Comparison of ENCODE assay signal across 33 mouse cellular contexts in genomic region chr2:148488885-148489284, GRCm38 (mm10). TPM values are rescaled to one million over a fixed set of nuclear protein-coding genes. Genes with fewer than 3 reads are reported as not detected.
DNase-seq lines count a peak whose midpoint lies in the region; ATAC-seq lines count a peak whose summit lies in the region.
"Had no signal": no experiment of that assay in that cellular context is flagged by ENCODE, and none has a peak within 500 bp of the region (broad histone marks: within the 10 kb centered on the region; RNA-seq: fewer than 3 reads in every experiment).

No protein-coding gene starts in this region.

- H3K4me3 ChIP-seq in midbrain, embryonic 10.5 days, result no peak overlapping the region
- H3K4me3 ChIP-seq: embryonic facial prominence, embryonic 13.5 days; forebrain, embryonic 10.5 days; forebrain, embryonic 15.5 days; heart, embryonic 15.5 days; hindbrain, embryonic 12.5 days; intestine, embryonic 15.5 days; limb, embryonic 10.5 days; limb, embryonic 15.5 days; midbrain, embryonic 15.5 days; neural tube, embryonic 13.5 days had no signal

- 91% methylated on average over 2 of the region's 2 CpGs for WGBS in midbrain, embryonic 10.5 days

- H3K36me3 ChIP-seq in midbrain, embryonic 10.5 days, result no peaks in the 10 kb centered on the region
- H3K36me3 ChIP-seq: embryonic facial prominence, embryonic 13.5 days; forebrain, embryonic 10.5 days; forebrain, embryonic 15.5 days; heart, embryonic 15.5 days; hindbrain, embryonic 12.5 days; intestine, embryonic 15.5 days; limb, embryonic 10.5 days; limb, embryonic 15.5 days; midbrain, embryonic 15.5 days; neural tube, embryonic 13.5 days had no signal

- no peaks in the 10 kb centered on the region for H3K9me3 ChIP-seq in midbrain, embryonic 10.5 days (replicated peaks)
- H3K9me3 ChIP-seq: embryonic facial prominence, embryonic 13.5 days; forebrain, embryonic 10.5 days; forebrain, embryonic 15.5 days; heart, embryonic 15.5 days; hindbrain, embryonic 12.5 days; intestine, embryonic 15.5 days; limb, embryonic 10.5 days; limb, embryonic 15.5 days; midbrain, embryonic 15.5 days; neural tube, embryonic 13.5 days had no signal

- peak; percentile 66 for ATAC-seq in granulocyte monocyte progenitor cell, adult 5-6 weeks (replicated peaks; ENCODE audit: poor library complexity, severe bottlenecking)
- ATAC-seq: activated CD4-positive, CD25-positive, alpha-beta regulatory T cell, adult 4 months; forebrain, embryonic 15.5 days; hindbrain, postnatal 0 days; intestine, embryonic 15.5 days; midbrain, embryonic 15.5 days had no signal

- H3K27ac ChIP-seq in midbrain, embryonic 10.5 days (replicated peaks), result no peak overlapping the region
- H3K27ac ChIP-seq: embryonic facial prominence, embryonic 13.5 days; forebrain, embryonic 10.5 days; forebrain, embryonic 15.5 days; heart, embryonic 15.5 days; hindbrain, embryonic 12.5 days; hindbrain, postnatal 0 days; intestine, embryonic 15.5 days; kidney, postnatal 0 days; limb, embryonic 10.5 days; limb, embryonic 15.5 days; liver, embryonic 14.5 days; midbrain, embryonic 15.5 days; neural tube, embryonic 13.5 days had no signal

- H3K27me3 ChIP-seq in midbrain, embryonic 10.5 days (ENCODE audit: low read depth, poor library complexity, severe bottlenecking), result no peaks in the 10 kb centered on the region
- H3K27me3 ChIP-seq: CH12.LX; embryonic facial prominence, embryonic 13.5 days; forebrain, embryonic 15.5 days; heart, embryonic 15.5 days; hindbrain, embryonic 12.5 days; intestine, embryonic 15.5 days; limb, embryonic 15.5 days; midbrain, embryonic 15.5 days; neural tube, embryonic 13.5 days had no signal

- DNase-seq in spleen, postnatal 36 days (ENCODE audit: low spot score in 2 of 2), result peak; percentile 7 to 15
- no peak for DNase-seq in spleen, postnatal 4 days (ENCODE audit: low spot score in 2 of 2)
- peak; percentile 27 to 41 for DNase-seq in monocyte, adult 2 months (ENCODE audit: low read depth in 1 of 2, low spot score in 2 of 2)
- no peak for DNase-seq in midbrain, embryonic 10.5 days (ENCODE audit: low spot score)
- no peak for DNase-seq in thymus, postnatal 4 days
- DNase-seq in adrenal gland, postnatal 4 days (ENCODE audit: low spot score in 2 of 2), result no peak
- DNase-seq: adrenal gland, adult 2 months; adrenal gland, postnatal 36 days; cerebellum, adult 11 months; cerebellum, adult 9-10 months; cerebellum, postnatal 36 days; gastrocnemius, postnatal 36 days; kidney, adult 2 months; layer of hippocampus, adult 9-11 months; lung, embryonic 14.5 days; lung, postnatal 14 days; spleen, adult 18-20 months had no signal

- no peaks in the 10 kb centered on the region for H3K4me1 ChIP-seq in midbrain, embryonic 10.5 days
- H3K4me1 ChIP-seq: embryonic facial prominence, embryonic 13.5 days; forebrain, embryonic 10.5 days; forebrain, embryonic 15.5 days; hindbrain, embryonic 12.5 days; intestine, embryonic 15.5 days; limb, embryonic 10.5 days; limb, embryonic 15.5 days; midbrain, embryonic 15.5 days; neural tube, embryonic 13.5 days had no signal

RNA-seq across cellular contexts. Expression of gene Cd93, which starts 45.5 kb away (rescaled TPM):
- 148 and 150 TPM in 2 replicates for total RNA-seq in granulocyte monocyte progenitor cell, adult 5-6 weeks (2014; fragmentation: Nextera tagmentation)
- total RNA-seq in granulocyte monocyte progenitor cell, adult 5-6 weeks (2017), result 145 TPM in 2 replicates
- 4.7 and 5.5 TPM in 2 replicates for polyA plus RNA-seq in midbrain, embryonic 10.5 days (2016; fragmentation: Nextera tagmentation; extraction: Ambion mirVana)
- 10 to 100 TPM; 65.8 to 67.5 TPM for total RNA-seq in adrenal gland, postnatal 4 days (2021)

Comparison
In these comparisons a context has a peak if more than half of its experiments do, and no peak if none do; other contexts are left out.
1. DNase-seq: peak in spleen, postnatal 36 days (2 of 2) and monocyte, adult 2 months (2 of 2); none in spleen, postnatal 4 days (0 of 2), midbrain, embryonic 10.5 days (single experiment), thymus, postnatal 4 days (single experiment) and adrenal gland, postnatal 4 days (0 of 2).